Mouse (Mus musculus) intestine, postnatal 0 days (tissue): ENCODE data around the gene P2ry13. TPM values are rescaled to one million over a fixed set of nuclear protein-coding genes. Genes with fewer than 3 reads are reported as not detected.

Source experiments
- ATAC-seq: fragments of 200-750 bp; cut with Nextera tagmentation; 2 replicates; pipeline ENCODE4 v1.8.0; 2017; ENCODE audit warnings: mild to moderate bottlenecking, moderate TSS enrichment, moderate library complexity
- H3K27ac ChIP-seq: fragments of 300-500 bp; sonication (generic); 2 replicates; pipeline ENCODE4 v1.5.1; 2014; ENCODE audit warnings: mild to moderate bottlenecking, low read depth, low read length, moderate library complexity
- H3K27me3 ChIP-seq: fragments of 300-500 bp; sonication (generic); replicated peaks from 2 replicates; pipeline ENCODE4 v1.6.1; 2014; ENCODE audit warnings: low read length, mixed read lengths; ENCODE audit not compliant: control insufficient read depth, insufficient read depth
- H3K36me3 ChIP-seq: fragments of 300-500 bp; sonication (generic); 2 replicates; pipeline ENCODE4 v1.6.1; 2014; ENCODE audit warnings: mild to moderate bottlenecking, moderate library complexity; ENCODE audit not compliant: control insufficient read depth, insufficient read depth
- H3K4me1 ChIP-seq: fragments of 300-500 bp; sonication (generic); replicated peaks from 2 replicates; pipeline ENCODE4 v1.6.1; 2014; ENCODE audit warnings: antibody characterized with exemption, low read length, mixed read lengths; ENCODE audit not compliant: control insufficient read depth, insufficient read depth
- H3K4me2 ChIP-seq: fragments of 300-500 bp; sonication (generic); replicated peaks from 2 replicates; pipeline ENCODE4 v1.6.1; 2014; ENCODE audit warnings: low read depth, mild to moderate bottlenecking, moderate library complexity
- H3K4me3 ChIP-seq: fragments of 300-500 bp; sonication (generic); 2 replicates; pipeline ENCODE4 v1.5.1; 2014; ENCODE audit warnings: low read depth, low read length
- H3K9ac ChIP-seq: fragments of 300-500 bp; sonication (generic); 2 replicates; pipeline ENCODE4 v1.6.1; 2014; ENCODE audit warnings: mild to moderate bottlenecking, low read depth, low read length
- H3K9me3 ChIP-seq: fragments of 300-500 bp; sonication (generic); 2 replicates; pipeline ENCODE4 v1.6.1; 2016; ENCODE audit warnings: mixed run types; ENCODE audit not compliant: control insufficient read depth
- CTCF ChIP-seq: sonication (generic); IDR thresholded peaks from 2 replicates; pipeline ENCODE4 v1.5.1; 2016; ENCODE audit warnings: low read depth, mild to moderate bottlenecking, control low read depth, antibody characterized with exemption, moderate library complexity
- WGBS: fragments of 180-500 bp; shearing (Covaris S2); extraction: QIAGEN DNeasy Blood & Tissue Kit; methylation state at CpG from one replicate; pipeline ENCODE4 v1.1.7; 2014; 5-methylcytosine and 5-hydroxymethylcytosine counted together
- polyA plus RNA-seq: library from polyadenylated mRNA; unstranded; fragments of >200 nt; fragmentation: Nextera tagmentation; extraction: Ambion mirVana; gene quantifications from 2 replicates; pipeline ENCODE4 v1.2.1, GENCODE M21; 2015

P2ry13 gene
- polyA plus RNA-seq, 1 experiment from 2014 or later, result 0.94 TPM

DNA sequence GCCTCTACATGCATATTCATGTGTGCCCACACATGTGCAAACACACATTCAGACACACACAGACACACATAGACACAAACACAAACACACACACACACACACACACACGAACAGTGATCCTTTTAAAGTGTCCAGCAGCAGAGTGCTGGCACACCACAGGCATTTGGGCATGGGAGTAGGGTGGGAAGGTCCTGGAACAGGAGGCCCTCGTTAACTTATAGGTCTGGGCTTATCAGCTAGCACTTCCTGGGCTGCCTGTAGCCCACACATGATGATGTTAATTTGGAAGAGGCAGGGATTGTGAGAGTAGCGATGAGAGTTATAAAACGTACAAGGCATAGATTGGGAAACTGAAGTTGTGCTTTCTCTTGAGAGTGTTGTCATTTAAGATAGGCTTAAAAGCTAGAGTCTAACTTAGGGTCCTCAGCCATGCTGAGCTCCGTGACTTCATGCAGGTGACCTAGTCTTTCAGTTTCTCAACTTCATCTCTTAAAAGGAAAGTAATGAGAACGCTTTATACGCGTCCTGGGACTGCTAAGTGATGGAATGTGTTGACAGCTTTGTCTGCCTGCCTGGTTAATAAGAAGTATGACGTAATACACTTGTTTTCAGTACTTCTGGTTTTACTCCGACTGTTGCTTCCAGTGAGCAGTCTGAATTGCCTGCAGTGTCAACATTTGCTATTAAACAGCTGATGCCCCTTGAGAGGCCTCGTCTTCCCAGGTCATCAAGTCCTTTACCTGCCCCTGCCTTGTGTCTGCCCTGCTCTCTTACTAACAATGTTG lies 5.8 kb downstream of the P2ry13 start:
- no peak for ATAC-seq
- WGBS, result 61% methylated on average over 11 of the region's 11 CpGs

DNA sequence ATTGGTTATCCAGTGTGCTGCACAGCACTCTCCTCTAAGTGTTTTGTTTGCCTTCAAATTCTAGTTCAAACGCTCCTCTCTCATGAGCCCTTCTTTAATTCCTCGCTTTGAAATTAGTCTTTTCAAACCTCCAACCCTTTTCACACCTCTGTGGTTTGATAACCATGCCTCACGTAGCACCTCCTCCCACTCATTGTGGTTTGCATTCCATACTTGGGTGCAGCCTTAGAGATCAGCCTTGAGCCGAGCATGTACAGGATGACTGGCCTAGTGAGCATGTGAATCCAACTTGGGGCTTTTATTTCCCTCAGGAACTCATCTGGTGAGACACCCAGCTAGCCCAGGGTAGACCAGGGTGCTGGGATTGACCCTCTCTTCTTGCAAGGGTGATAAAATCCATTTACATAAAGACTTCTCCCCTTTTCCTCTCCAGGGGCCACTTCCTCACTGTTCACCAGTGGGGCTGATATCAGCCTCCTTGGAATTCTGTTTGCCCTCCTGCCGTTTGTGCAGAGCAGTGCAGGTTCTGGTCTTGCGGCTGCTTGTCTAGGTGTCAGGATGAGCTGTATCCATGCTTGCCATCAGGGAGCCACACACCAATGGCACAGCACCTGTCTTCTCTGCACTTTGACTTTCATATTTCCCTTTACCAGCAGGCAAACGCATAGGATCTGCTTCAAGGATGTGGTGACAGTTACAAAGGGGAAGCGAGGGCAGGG lies 6.7 kb downstream of the P2ry13 start:
- Histone ChIP-seq H3K36me3 (no peaks in the 10 kb centered on the region), H3K4me3 (no peak overlapping the region), H3K4me2 (no peak overlapping the region), H3K4me1 (no peaks in the 10 kb centered on the region), H3K9ac (no peak overlapping the region), H3K27me3 (no peaks in the 10 kb centered on the region), H3K9me3 (no peaks in the 10 kb centered on the region), H3K27ac (no peak overlapping the region)
- no peak for ATAC-seq
- no peak for TF ChIP-seq CTCF
- 71% methylated on average over 8 of the region's 8 CpGs for WGBS

More for the DNA sequence above, 5.8 kb downstream of the P2ry13 start:
- no peaks in the 10 kb centered on the region for H3K4me1 ChIP-seq
- no peak overlapping the region for H3K4me3 ChIP-seq
- no peak overlapping the region for H3K27ac ChIP-seq
- no peak overlapping the region for H3K4me2 ChIP-seq
- no peak for TF ChIP-seq CTCF
- no peaks in the 10 kb centered on the region for H3K27me3 ChIP-seq
- no peaks in the 10 kb centered on the region for H3K9me3 ChIP-seq
- no peaks in the 10 kb centered on the region for H3K36me3 ChIP-seq
- no peak overlapping the region for H3K9ac ChIP-seq

DNA sequence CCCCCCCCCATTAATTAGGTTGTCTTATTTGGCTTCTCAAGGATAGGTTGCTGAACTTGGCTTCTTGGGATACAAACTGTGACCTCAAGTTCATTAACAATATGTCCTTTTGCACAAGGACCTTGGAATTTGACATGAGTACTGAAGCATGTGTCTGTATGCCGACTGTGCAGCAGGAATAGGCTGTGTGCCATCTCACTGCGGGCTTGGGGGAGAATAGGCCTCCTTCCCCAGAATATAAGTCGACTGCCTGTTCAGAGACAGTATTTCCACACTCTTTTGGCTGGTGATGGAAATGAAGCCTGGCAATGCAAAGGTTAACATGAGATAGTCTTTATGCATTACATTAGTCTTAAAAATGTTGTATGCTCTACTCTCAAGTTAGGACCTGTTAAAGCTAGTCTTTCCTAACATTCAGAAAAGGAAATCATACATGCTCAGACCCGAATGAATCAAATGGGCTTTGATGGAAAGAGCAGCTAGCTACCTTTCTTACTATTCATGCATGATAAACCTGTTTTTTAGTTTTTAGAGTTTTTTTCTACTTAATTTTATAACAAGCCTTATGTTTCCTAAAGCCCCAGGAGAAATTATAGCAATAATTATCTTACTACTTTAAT lies 13.2 kb downstream of the P2ry13 start:
- ATAC-seq, result no peak
- Histone ChIP-seq H3K9me3 (no peaks in the 10 kb centered on the region), H3K27me3 (no peaks in the 10 kb centered on the region), H3K9ac (no peak overlapping the region), H3K4me1 (no peaks in the 10 kb centered on the region), H3K36me3 (no peaks in the 10 kb centered on the region), H3K4me3 (no peak overlapping the region), H3K27ac (no peak overlapping the region), H3K4me2 (no peak overlapping the region)
- TF ChIP-seq CTCF, result no peak
- 81% methylated on average over 4 of the region's 4 CpGs for WGBS

DNA sequence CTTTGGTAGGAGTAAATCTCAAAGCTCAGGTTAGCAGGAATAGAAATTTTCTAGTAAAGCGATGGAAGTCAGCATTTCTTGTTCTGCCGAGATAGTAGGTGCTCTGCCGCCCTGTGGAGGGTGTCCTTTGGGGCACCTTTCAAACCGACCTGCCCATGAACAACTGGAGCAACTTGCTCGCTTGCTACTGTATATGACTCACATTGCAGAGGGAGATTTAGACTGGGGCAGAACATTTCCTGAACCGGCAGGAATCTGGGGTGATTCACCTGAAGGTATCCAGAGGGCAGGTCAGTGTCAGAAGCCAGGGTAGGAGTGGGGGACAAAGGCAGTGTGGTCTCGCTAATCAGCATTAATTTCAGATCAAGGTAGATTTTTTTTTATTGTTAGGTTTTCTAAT lies 15.7 kb downstream of the P2ry13 start, which contains the start of gene Gpr87:
Gene Gpr87, minus strand, starts transcription at position 167 of the 400 bp plus-strand sequence.
- ATAC-seq, result no peak
- Histone ChIP-seq H3K27ac (no peak within 1 kb of the TSS), H3K4me3 (no peak within 1 kb of the TSS), H3K4me1 (no peaks in the 10 kb centered on the region), H3K4me2 (no peak within 1 kb of the TSS), H3K27me3 (no peaks in the 10 kb centered on the region), H3K36me3 (no peaks in the 10 kb centered on the region), H3K9me3 (no peaks in the 10 kb centered on the region), H3K9ac (no peak within 1 kb of the TSS)
- 73% methylated on average over 7 of the region's 7 CpGs for WGBS
- no peak for TF ChIP-seq CTCF

DNA sequence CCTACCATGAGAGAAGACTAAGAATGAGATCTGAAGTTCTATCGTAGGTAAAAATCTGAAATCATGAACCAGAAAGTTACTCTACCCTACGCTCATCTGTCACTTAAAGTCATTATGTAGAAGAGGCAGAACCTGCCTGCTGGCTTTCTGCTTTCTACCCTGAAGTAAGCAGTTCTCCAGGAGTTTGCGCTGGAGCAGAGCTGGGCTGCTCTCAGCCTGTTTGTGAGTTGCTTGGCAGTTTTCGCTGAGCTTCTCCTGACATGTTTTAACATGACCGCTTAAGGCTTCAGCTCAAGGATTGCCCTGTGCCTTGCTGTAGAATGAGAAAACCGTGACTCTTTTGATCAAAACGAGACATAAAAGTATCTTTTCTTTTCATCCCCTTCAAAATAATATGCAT lies 16.6 kb downstream of the P2ry13 start:
- Histone ChIP-seq H3K27me3 (no peaks in the 10 kb centered on the region), H3K9ac (no peak overlapping the region), H3K27ac (no peak overlapping the region), H3K36me3 (no peaks in the 10 kb centered on the region), H3K4me3 (no peak overlapping the region), H3K9me3 (no peaks in the 10 kb centered on the region), H3K4me2 (no peak overlapping the region), H3K4me1 (no peaks in the 10 kb centered on the region)
- no peak for TF ChIP-seq CTCF
- no peak for ATAC-seq
- 91% methylated on average over 7 of the region's 7 CpGs for WGBS

DNA sequence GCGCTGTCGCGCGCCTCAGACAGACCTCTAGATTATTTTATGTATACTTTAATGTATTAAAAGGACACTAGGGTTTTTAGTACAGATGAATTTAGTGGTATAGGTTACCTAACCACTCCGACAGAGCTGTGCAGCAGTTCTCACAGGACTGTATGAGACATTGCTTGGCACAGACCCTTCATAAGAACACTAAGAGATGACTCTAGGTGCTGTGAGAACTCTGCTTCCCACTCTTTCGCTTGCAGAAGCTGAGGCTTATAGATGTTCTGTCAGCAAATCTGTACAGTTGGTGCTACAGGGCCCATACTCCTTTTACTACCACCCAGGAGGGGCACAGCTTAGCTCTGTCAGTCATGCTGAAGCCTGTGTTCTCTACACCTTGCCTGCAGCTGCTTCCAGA lies 19.0 kb downstream of the P2ry13 start:
- TF ChIP-seq CTCF, result no peak
- H3K4me1 ChIP-seq, result no peaks in the 10 kb centered on the region
- no peak for ATAC-seq
- no peaks in the 10 kb centered on the region for H3K9me3 ChIP-seq
- no peaks in the 10 kb centered on the region for H3K36me3 ChIP-seq
- no peak overlapping the region for H3K9ac ChIP-seq
- no peak overlapping the region for H3K27ac ChIP-seq
- no peak overlapping the region for H3K4me2 ChIP-seq
- 94% methylated on average over 6 of the region's 6 CpGs for WGBS
- H3K27me3 ChIP-seq, result no peaks in the 10 kb centered on the region
- H3K4me3 ChIP-seq, result no peak overlapping the region
